Mouse (Mus musculus) MEL (cell line): ENCODE data around the gene Akip1. TPM values are rescaled to one million over a fixed set of nuclear protein-coding genes. Genes with fewer than 3 reads are reported as not detected.

ENCODE experiments used
- DNase-seq: peaks from one replicate; pipeline ENCODE4 v3.0.0; 2011; ENCODE audit warnings: low read depth, low spot score
- H3K27ac ChIP-seq: 2 replicates; pipeline ENCODE4 v1.5.1; 2012; ENCODE audit warnings: low read depth, mild to moderate bottlenecking, control low read depth, low read length, moderate library complexity; ENCODE audit not compliant: control insufficient read depth
- H3K27me3 ChIP-seq, 2 experiments: fragments of 150-350 bp in 1 of 2; sonication (generic) in 1 of 2; 2 replicates each; pipeline ENCODE4 v1.6.1; 2012; ENCODE audit warnings: low read length in 2 of 2, mild to moderate bottlenecking in 2 of 2, improper control_type of control experiment in 1 of 2, moderate library complexity in 1 of 2; ENCODE audit not compliant: insufficient read depth in 2 of 2, control insufficient read depth in 1 of 2
- H3K36me3 ChIP-seq, 2 experiments: 2 replicates each; pipeline ENCODE4 v1.6.1; 2012 to 2014; ENCODE audit warnings: low read length in 2 of 2, improper control_type of control experiment in 1 of 2, inconsistent platforms in 1 of 2, mild to moderate bottlenecking in 1 of 2; ENCODE audit not compliant: insufficient read depth in 2 of 2, control insufficient read depth in 1 of 2
- H3K4me1 ChIP-seq, 2 experiments: fragments of 150-350 bp in 1 of 2; sonication (generic) in 1 of 2; 2 replicates each; pipeline ENCODE4 v1.6.1; 2012; ENCODE audit warnings: low read length in 2 of 2, improper control_type of control experiment in 1 of 2, mild to moderate bottlenecking in 1 of 2; ENCODE audit not compliant: insufficient read depth in 2 of 2, control insufficient read depth in 1 of 2
- H3K4me3 ChIP-seq, 2 experiments: fragments of 150-350 bp in 1 of 2; sonication (generic) in 1 of 2; 2 replicates each; pipeline ENCODE4 v1.5.1; 2012; ENCODE audit warnings: low read depth in 2 of 2, low read length in 2 of 2, mild to moderate bottlenecking in 2 of 2, moderate library complexity in 2 of 2, control low read depth in 1 of 2, improper control_type of control experiment in 1 of 2; ENCODE audit not compliant: control insufficient read depth in 1 of 2, insufficient read depth in 1 of 2
- H3K79me2 ChIP-seq: 2 replicates; pipeline ENCODE4 v1.6.1; 2012; ENCODE audit warnings: mild to moderate bottlenecking, low read length, moderate library complexity; ENCODE audit not compliant: control insufficient read depth, poor library complexity, insufficient read depth
- H3K9ac ChIP-seq: 2 replicates; pipeline ENCODE4 v1.6.1; 2012; ENCODE audit warnings: low read depth, mild to moderate bottlenecking, control low read depth, low read length, moderate library complexity; ENCODE audit not compliant: control insufficient read depth, poor library complexity, severe bottlenecking
- H3K9me3 ChIP-seq: fragments of 150-350 bp; sonication (generic); replicated peaks from 2 replicates; pipeline ENCODE4 v1.6.1; 2012; ENCODE audit warnings: mild to moderate bottlenecking, low read length, improper control_type of control experiment, moderate library complexity; ENCODE audit not compliant: insufficient read depth
- CHD1 ChIP-seq: IDR thresholded peaks from 2 replicates; pipeline ENCODE4 v1.6.1; 2012; ENCODE audit warnings: low read depth, mild to moderate bottlenecking, inconsistent platforms, low read length, improper control_type of control experiment
- CHD2 ChIP-seq: IDR thresholded peaks from 2 replicates; pipeline ENCODE4 v1.6.1; 2011; ENCODE audit warnings: low read length, improper control_type of control experiment
- CTCF ChIP-seq, 3 experiments: IDR thresholded peaks in 2 of 3; conservative IDR thresholded peaks in 1 of 3; 2 replicates each; pipeline ENCODE4 v1.5.1; 2011 to 2012; ENCODE audit warnings: low read length in 3 of 3, low read depth in 2 of 3, mild to moderate bottlenecking in 2 of 3, improper control_type of control experiment in 1 of 3, inconsistent platforms in 1 of 3, mixed read lengths in 1 of 3, moderate library complexity in 1 of 3; ENCODE audit not compliant: control insufficient read depth in 1 of 3, insufficient read depth in 1 of 3, poor library complexity in 1 of 3, severe bottlenecking in 1 of 3
- EP300 ChIP-seq, 2 experiments: IDR thresholded peaks; 2 replicates each; pipeline ENCODE4 v1.6.1; 2011; ENCODE audit warnings: improper control_type of control experiment in 2 of 2, low read length in 2 of 2, low read depth in 1 of 2, mild to moderate bottlenecking in 1 of 2
- ETS1 ChIP-seq: IDR thresholded peaks from 2 replicates; pipeline ENCODE4 v1.6.1; 2012; ENCODE audit warnings: low read depth, mild to moderate bottlenecking, inconsistent platforms, low read length, improper control_type of control experiment, moderate library complexity
- GABPA ChIP-seq: IDR thresholded peaks from 2 replicates; pipeline ENCODE4 v1.6.1; 2012; ENCODE audit warnings: low read depth, mild to moderate bottlenecking, inconsistent platforms, low read length, improper control_type of control experiment, moderate library complexity
- HCFC1 ChIP-seq: IDR thresholded peaks from 2 replicates; pipeline ENCODE4 v1.6.1; 2012; ENCODE audit warnings: low read depth, mild to moderate bottlenecking, inconsistent platforms, low read length, improper control_type of control experiment, moderate library complexity
- JUND ChIP-seq: IDR thresholded peaks from 2 replicates; pipeline ENCODE4 v1.6.1; 2011; ENCODE audit warnings: low read depth, mild to moderate bottlenecking, improper control_type of control experiment, low read length
- KAT2A ChIP-seq: conservative IDR thresholded peaks from 2 replicates; pipeline ENCODE4 v1.6.1; 2012; ENCODE audit warnings: low read depth, low read length, improper control_type of control experiment, inconsistent platforms
- MAFK ChIP-seq: IDR thresholded peaks from 2 replicates; pipeline ENCODE4 v1.6.1; 2011; ENCODE audit warnings: low read depth, mild to moderate bottlenecking, low read length, improper control_type of control experiment, borderline replicate concordance
- MAX ChIP-seq: IDR thresholded peaks from 2 replicates; pipeline ENCODE4 v1.6.1; 2011; ENCODE audit warnings: low read length, improper control_type of control experiment
- MAZ ChIP-seq: IDR thresholded peaks from 2 replicates; pipeline ENCODE4 v1.6.1; 2012; ENCODE audit warnings: low read depth, mild to moderate bottlenecking, inconsistent platforms, low read length, improper control_type of control experiment
- MEF2A ChIP-seq: IDR thresholded peaks from 2 replicates; pipeline ENCODE4 v1.6.1; 2014; ENCODE audit warnings: low read depth, mild to moderate bottlenecking, inconsistent platforms, low read length, improper control_type of control experiment; ENCODE audit not compliant: poor library complexity, insufficient replicate concordance, severe bottlenecking; ENCODE audit errors: extremely low read depth
- MYB ChIP-seq: IDR thresholded peaks from 2 replicates; pipeline ENCODE4 v1.6.1; 2011; ENCODE audit warnings: mild to moderate bottlenecking, low read depth, low read length, improper control_type of control experiment
- MYC ChIP-seq: IDR thresholded peaks from 2 replicates; pipeline ENCODE4 v1.6.1; 2011; ENCODE audit warnings: low read depth, mild to moderate bottlenecking, low read length, improper control_type of control experiment, moderate library complexity
- NELFE ChIP-seq: IDR thresholded peaks from 2 replicates; pipeline ENCODE4 v1.6.1; 2011; ENCODE audit warnings: low read depth, low read length, improper control_type of control experiment
- POLR2A ChIP-seq, 2 experiments: IDR thresholded peaks; 2 replicates each; pipeline ENCODE4 v1.6.1; 2011 to 2012; ENCODE audit warnings: low read length in 2 of 2, mild to moderate bottlenecking in 2 of 2, control low read depth in 1 of 2, improper control_type of control experiment in 1 of 2, low read depth in 1 of 2, moderate library complexity in 1 of 2; ENCODE audit not compliant: control insufficient read depth in 1 of 2, insufficient read depth in 1 of 2, poor library complexity in 1 of 2
- RAD21 ChIP-seq: IDR thresholded peaks from 2 replicates; pipeline ENCODE4 v1.6.1; 2011; ENCODE audit warnings: mild to moderate bottlenecking, low read depth, low read length, improper control_type of control experiment
- RCOR1 ChIP-seq: IDR thresholded peaks from 2 replicates; pipeline ENCODE4 v1.6.1; 2012; ENCODE audit warnings: low read depth, mild to moderate bottlenecking, inconsistent platforms, low read length, improper control_type of control experiment
- SIN3A ChIP-seq: IDR thresholded peaks from 2 replicates; pipeline ENCODE4 v1.6.1; 2012; ENCODE audit warnings: low read length, improper control_type of control experiment, inconsistent platforms
- TAL1 ChIP-seq: IDR thresholded peaks from 2 replicates; pipeline ENCODE4 v1.6.1; 2012; ENCODE audit warnings: mild to moderate bottlenecking, inconsistent platforms, low read length, moderate library complexity, mixed read lengths
- TBP ChIP-seq: IDR thresholded peaks from 2 replicates; pipeline ENCODE4 v1.8.0; 2011; ENCODE audit warnings: low read depth, low read length, improper control_type of control experiment
- USF1 ChIP-seq: IDR thresholded peaks from 2 replicates; pipeline ENCODE4 v1.6.1; 2014; ENCODE audit warnings: low read depth, mild to moderate bottlenecking, inconsistent platforms, low read length, improper control_type of control experiment, moderate library complexity
- USF2 ChIP-seq, 2 experiments: IDR thresholded peaks; 2 replicates each; pipeline ENCODE4 v1.6.1; 2011 to 2012; ENCODE audit warnings: improper control_type of control experiment in 2 of 2, low read length in 2 of 2, borderline replicate concordance in 1 of 2, inconsistent platforms in 1 of 2, low read depth in 1 of 2, mild to moderate bottlenecking in 1 of 2; ENCODE audit not compliant: insufficient read depth in 1 of 2
- ZC3H11A ChIP-seq: IDR thresholded peaks from 2 replicates; pipeline ENCODE4 v1.6.1; 2012; ENCODE audit warnings: low read depth, mild to moderate bottlenecking, inconsistent platforms, low read length, improper control_type of control experiment
- ZKSCAN1 ChIP-seq: IDR thresholded peaks from 2 replicates; pipeline ENCODE4 v1.6.1; 2012; ENCODE audit warnings: low read depth, mild to moderate bottlenecking, inconsistent platforms, low read length, improper control_type of control experiment, moderate library complexity
- ZMIZ1 ChIP-seq: IDR thresholded peaks from 2 replicates; pipeline ENCODE4 v1.6.1; 2012; ENCODE audit warnings: low read depth, mild to moderate bottlenecking, inconsistent platforms, low read length, improper control_type of control experiment, moderate library complexity
- ZNF384 ChIP-seq: IDR thresholded peaks from 2 replicates; pipeline ENCODE4 v1.6.1; 2012; ENCODE audit warnings: low read depth, mild to moderate bottlenecking, inconsistent platforms, low read length, improper control_type of control experiment
- polyA plus RNA-seq, 2 experiments: library from polyadenylated mRNA; stranded (reverse) in 1 of 2; unstranded in 1 of 2; fragments of >175 nt in 1 of 2; fragments of >200 nt in 1 of 2; gene quantifications; 2 replicates each; pipeline versions ENCODE4 v1.2.1 to v1.2.4; 2012; ENCODE audit warnings: low replicate concordance in 2 of 2, low read depth in 1 of 2; ENCODE audit not compliant: insufficient read length in 2 of 2, insufficient read depth in 1 of 2, missing spikeins in 1 of 2
- total RNA-seq: library from RNA; depleted of rRNA; stranded (reverse); fragments of 300-350 nt; gene quantifications from 2 replicates; pipeline ENCODE4 v1.2.3, GENCODE M21; 2012

Gene Akip1
- total and polyA plus RNA-seq, 3 experiments, result 29.0 to 34.0 TPM; not detected in 1

GRCm38 (mm10) chr7:109686585-109687128 is 16.8 kb upstream of the Akip1 start:
- no peak overlapping the region for H3K9ac ChIP-seq
- H3K9me3 ChIP-seq, result no peaks in the 10 kb centered on the region
- no peak for DNase-seq
- no peaks in the 10 kb centered on the region; a peak in 1 of 4 replicates for H3K36me3 ChIP-seq
- TF ChIP-seq NELFE (no peak), HCFC1 (no peak), CTCF (IDR thresholded peaks at IDR 0.05 in 2 of 3, conservative IDR thresholded peaks at IDR 0.05 in 1 of 3; ENCODE audit: control insufficient read depth in 1 of 3, insufficient read depth in 1 of 3, low read depth in 2 of 3, low read length in 3 of 3, poor library complexity in 1 of 3, severe bottlenecking in 1 of 3) (no peak), CHD2 (no peak), MYC (no peak), MEF2A (no peak), MYB (no peak), USF1 (no peak), RCOR1 (no peak), MAX (no peak), ZNF384 (no peak), ZMIZ1 (no peak), KAT2A (no peak), CHD1 (no peak), RAD21 (no peak)
- peaks cover 0 to 7% of the 10 kb centered on the region in 2 experiments; a peak in 2 of 4 replicates for H3K4me1 ChIP-seq
- no peak overlapping the region for H3K4me3 ChIP-seq
- H3K79me2 ChIP-seq, result no peaks in the 10 kb centered on the region
- no peaks in the 10 kb centered on the region for H3K27me3 ChIP-seq
- H3K27ac ChIP-seq, result no peak overlapping the region

- no peak for DNase-seq
- Histone ChIP-seq H3K27me3 (no peaks in the 10 kb centered on the region), H3K36me3 (no peaks in the 10 kb centered on the region; a peak in 1 of 4 replicates), H3K79me2 (no peaks in the 10 kb centered on the region), H3K4me1 (peaks cover 0 to 7% of the 10 kb centered on the region in 2 experiments; a peak in 2 of 4 replicates), H3K4me3 (no peak overlapping the region), H3K27ac (no peak overlapping the region), H3K9me3 (no peaks in the 10 kb centered on the region), H3K9ac (no peak overlapping the region)
- TF ChIP-seq TAL1, result no peak
- TF ChIP-seq GABPA, result no peak
- no peak for TF ChIP-seq CHD1
- TF ChIP-seq ETS1, result no peak
- no peak for TF ChIP-seq MAFK
- TF ChIP-seq MEF2A, result no peak
- TF ChIP-seq CTCF (IDR thresholded peaks at IDR 0.05 in 2 of 3, conservative IDR thresholded peaks at IDR 0.05 in 1 of 3; ENCODE audit: control insufficient read depth in 1 of 3, insufficient read depth in 1 of 3, low read depth in 2 of 3, low read length in 3 of 3, poor library complexity in 1 of 3, severe bottlenecking in 1 of 3), result no peak
- no peak for TF ChIP-seq MAX
- no peak for TF ChIP-seq HCFC1
- no peak for TF ChIP-seq MAZ
- no peak for TF ChIP-seq SIN3A
- TF ChIP-seq USF1, result no peak
- no peak for TF ChIP-seq ZC3H11A
- TF ChIP-seq USF2 (IDR thresholded peaks at IDR 0.05; ENCODE audit: borderline replicate concordance in 1 of 2, insufficient read depth in 1 of 2, low read depth in 1 of 2, low read length in 2 of 2), result no peak
- TF ChIP-seq EP300 (IDR thresholded peaks at IDR 0.05; ENCODE audit: low read depth in 1 of 2, low read length in 2 of 2), result no peak
- no peak for TF ChIP-seq TBP
- no peak for TF ChIP-seq KAT2A
- no peak for TF ChIP-seq ZKSCAN1
- no peak for TF ChIP-seq POLR2A (IDR thresholded peaks at IDR 0.05; ENCODE audit: control insufficient read depth in 1 of 2, insufficient read depth in 1 of 2, low read depth in 1 of 2, low read length in 2 of 2, poor library complexity in 1 of 2)
- no peak for TF ChIP-seq JUND
Observed at GRCm38 (mm10) chr7:109690101-109690500, 13.4 kb upstream of the Akip1 start.
